Mouse (Mus musculus): ENCODE data around the gene Tagap.

Tagap gene

GRCm38 (mm10) chr17:7925413-7926160, at the start of gene Tagap:
TSS of gene Tagap (plus strand) at chr17:7926000.
- no peak for DNase-seq (ENCODE audit: extremely low spot score, low read depth, low spot score)

GRCm38 (mm10) chr17:7876541-7876940, 49.3 kb upstream of the Tagap start:
- DNase-seq (ENCODE audit: extremely low spot score, low read depth, low spot score), result no peak

GRCm38 (mm10) chr17:7877191-7877764, 48.5 kb upstream of the Tagap start:
- no peak for DNase-seq (ENCODE audit: extremely low spot score, low read depth, low spot score)

- DNase-seq (ENCODE audit: extremely low spot score, low read depth, low spot score), result no peak
These were observed 47.9 kb upstream of the Tagap start for GRCm38 (mm10) chr17:7877878-7878277.

- DNase-seq (ENCODE audit: extremely low spot score, low read depth, low spot score), result no peak
These were observed 46.3 kb upstream of the Tagap start for GRCm38 (mm10) chr17:7879529-7879928.

GRCm38 (mm10) chr17:7883126-7883525, 42.7 kb upstream of the Tagap start:
- no peak for DNase-seq (ENCODE audit: extremely low spot score, low read depth, low spot score)

GRCm38 (mm10) chr17:7884606-7885005, 41.2 kb upstream of the Tagap start:
- DNase-seq (ENCODE audit: extremely low spot score, low read depth, low spot score), result no peak

GRCm38 (mm10) chr17:7887071-7887815, 38.6 kb upstream of the Tagap start:
- no peak for DNase-seq (ENCODE audit: extremely low spot score, low read depth, low spot score)

GRCm38 (mm10) chr17:7888291-7888690, 37.5 kb upstream of the Tagap start:
- DNase-seq (ENCODE audit: extremely low spot score, low read depth, low spot score), result no peak

- DNase-seq (ENCODE audit: extremely low spot score, low read depth, low spot score), result no peak
These were observed 36.8 kb upstream of the Tagap start for GRCm38 (mm10) chr17:7889026-7889425.

GRCm38 (mm10) chr17:7892676-7893075, 33.1 kb upstream of the Tagap start:
- DNase-seq (ENCODE audit: extremely low spot score, low read depth, low spot score), result no peak

GRCm38 (mm10) chr17:7894094-7894493, 31.7 kb upstream of the Tagap start:
- no peak for DNase-seq (ENCODE audit: extremely low spot score, low read depth, low spot score)

GRCm38 (mm10) chr17:7896047-7896635, 29.7 kb upstream of the Tagap start:
- no peak for DNase-seq (ENCODE audit: extremely low spot score, low read depth, low spot score)

GRCm38 (mm10) chr17:7897120-7897519, 28.7 kb upstream of the Tagap start:
- no peak for DNase-seq (ENCODE audit: extremely low spot score, low read depth, low spot score)

- DNase-seq (ENCODE audit: extremely low spot score, low read depth, low spot score), result no peak
These were observed 28.0 kb upstream of the Tagap start for GRCm38 (mm10) chr17:7897756-7898155.

- DNase-seq (ENCODE audit: extremely low spot score, low read depth, low spot score), result no peak
These were observed 26.6 kb upstream of the Tagap start for GRCm38 (mm10) chr17:7899233-7899632.

- no peak for DNase-seq (ENCODE audit: extremely low spot score, low read depth, low spot score)
These were observed 25.8 kb upstream of the Tagap start for GRCm38 (mm10) chr17:7899961-7900360.

GRCm38 (mm10) chr17:7901536-7901935, 24.3 kb upstream of the Tagap start:
- DNase-seq (ENCODE audit: extremely low spot score, low read depth, low spot score), result no peak

GRCm38 (mm10) chr17:7902362-7902761, 23.4 kb upstream of the Tagap start:
- DNase-seq (ENCODE audit: extremely low spot score, low read depth, low spot score), result no peak

GRCm38 (mm10) chr17:7904992-7905391, 20.8 kb upstream of the Tagap start:
- DNase-seq (ENCODE audit: extremely low spot score, low read depth, low spot score), result no peak

GRCm38 (mm10) chr17:7905936-7906685, 19.7 kb upstream of the Tagap start:
- DNase-seq (ENCODE audit: extremely low spot score, low read depth, low spot score), result no peak

All from hindlimb bud, embryonic 11.5 days (tissue).